Mouse (Mus musculus) hindbrain, postnatal 0 days (tissue): ENCODE data around the gene Gdap1l1. TPM values are rescaled to one million over a fixed set of nuclear protein-coding genes. Genes with fewer than 3 reads are reported as not detected.
A peak's percentile ranks its signal among the peaks of the same experiment; 100 is the strongest.
"Not testable (repeated sequence)": the region's sequence is repeated elsewhere in the genome, so short reads cannot be mapped to it uniquely, and the experiment has no call there.

Experiments used
- ATAC-seq: fragments of 200-750 bp; cut with Nextera tagmentation; 2 replicates; pipeline ENCODE4 v1.8.0; 2017; ENCODE audit warnings: mild to moderate bottlenecking, moderate TSS enrichment, moderate library complexity
- DNase-seq: peaks from one replicate; pipeline ENCODE4 v3.0.0-alpha.2; 2015; ENCODE audit warnings: low spot score
- H3K27ac ChIP-seq: fragments of 300-500 bp; sonication (generic); 2 replicates; pipeline ENCODE4 v1.5.1; 2014; ENCODE audit warnings: mild to moderate bottlenecking
- H3K27me3 ChIP-seq: fragments of 300-500 bp; sonication (generic); 2 replicates; pipeline ENCODE4 v1.6.1; 2014; ENCODE audit warnings: low read length, mixed read lengths; ENCODE audit not compliant: insufficient read depth
- H3K36me3 ChIP-seq: fragments of 300-500 bp; sonication (generic); 2 replicates; pipeline ENCODE4 v1.6.1; 2014; ENCODE audit warnings: low read length, mixed read lengths; ENCODE audit not compliant: insufficient read depth
- H3K4me1 ChIP-seq: fragments of 300-500 bp; sonication (generic); 2 replicates; pipeline ENCODE4 v1.6.1; 2014; ENCODE audit warnings: antibody characterized with exemption, low read length, mixed read lengths; ENCODE audit not compliant: insufficient read depth
- H3K4me2 ChIP-seq: fragments of 300-500 bp; sonication (generic); 2 replicates; pipeline ENCODE4 v1.6.1; 2014; ENCODE audit warnings: low read depth, mild to moderate bottlenecking, low read length, moderate library complexity, mixed read lengths
- H3K4me3 ChIP-seq: fragments of 300-500 bp; sonication (generic); 2 replicates; pipeline ENCODE4 v1.5.1; 2014; ENCODE audit warnings: low read length
- H3K9ac ChIP-seq: fragments of 300-500 bp; sonication (generic); replicated peaks from 2 replicates; pipeline ENCODE4 v1.6.1; 2014; ENCODE audit warnings: mild to moderate bottlenecking, low read length, moderate library complexity, mixed read lengths
- H3K9me3 ChIP-seq: fragments of 300-500 bp; sonication (generic); 2 replicates; pipeline ENCODE4 v1.6.1; 2016; ENCODE audit warnings: low read length, mixed read lengths
- CTCF ChIP-seq: IDR thresholded peaks from 2 replicates; pipeline ENCODE4 v1.5.1; 2016; ENCODE audit warnings: antibody characterized with exemption, control low read depth, low read depth
- WGBS: fragments of 180-500 bp; shearing (Covaris S2); extraction: QIAGEN DNeasy Blood & Tissue Kit; methylation state at CpG from one replicate; pipeline ENCODE4 v1.1.7; 2014; 5-methylcytosine and 5-hydroxymethylcytosine counted together
- polyA plus RNA-seq: library from polyadenylated mRNA; unstranded; fragments of >200 nt; fragmentation: Nextera tagmentation; extraction: Ambion mirVana; gene quantifications from 2 replicates; pipeline ENCODE4 v1.2.1, GENCODE M21; 2015
- total RNA-seq: library from RNA; depleted of rRNA; stranded (reverse); fragments of >200 nt; gene quantifications from 2 replicates; pipeline ENCODE4 v1.2.3, GENCODE M21; 2014

Gdap1l1 gene
- total and polyA plus RNA-seq, 2 experiments from 2014 or later: 123 to 149 TPM

DNA sequence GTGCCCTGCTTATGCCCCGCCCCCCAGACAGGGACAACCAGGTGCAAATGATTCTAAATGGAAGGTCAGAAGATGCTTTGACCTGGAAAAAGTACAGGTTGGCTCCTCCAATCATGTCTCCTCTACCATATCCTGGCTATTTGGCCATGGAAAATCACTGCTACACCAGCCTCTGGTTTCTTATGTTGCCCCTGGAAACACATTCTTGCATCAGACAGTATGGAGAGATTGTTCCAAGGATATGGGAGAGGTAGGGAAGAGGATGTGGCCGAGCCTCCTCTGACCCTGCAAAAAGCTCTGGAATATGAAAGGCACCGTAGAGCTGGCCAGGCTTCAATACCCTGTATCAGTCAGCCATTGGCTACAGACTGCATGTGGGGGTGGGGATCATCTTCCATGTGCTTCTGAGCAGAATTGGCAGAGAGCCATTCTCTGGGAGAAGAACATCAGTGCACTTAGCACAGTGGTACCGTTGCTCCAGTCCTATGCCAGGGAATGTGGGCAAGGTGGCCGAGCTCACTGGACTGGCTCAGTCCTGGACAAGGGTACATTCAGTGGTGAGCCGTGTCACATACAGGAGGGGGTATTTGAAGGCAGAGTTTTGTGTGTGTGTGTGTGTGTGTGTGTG, 12.5 kb downstream of the Gdap1l1 start:
- no peak overlapping the region; the same call in 1 of the 2 replicates for H3K27ac ChIP-seq
- H3K4me2 ChIP-seq: no peak overlapping the region
- no peak for TF ChIP-seq CTCF
- DNase-seq (peak; percentile 78), ATAC-seq (peak; percentile 62)
- H3K4me3 ChIP-seq: no peak overlapping the region
- H3K27me3 ChIP-seq: no peaks in the 10 kb centered on the region
- no peaks in the 10 kb centered on the region for H3K4me1 ChIP-seq
- WGBS: 54% methylated on average over 6 of the region's 6 CpGs
- H3K9ac ChIP-seq: no peak overlapping the region
- H3K9me3 ChIP-seq: no peaks in the 10 kb centered on the region
- H3K36me3 ChIP-seq: peaks cover 15% of the 10 kb centered on the region; the same call in 1 of the 2 replicates

DNA sequence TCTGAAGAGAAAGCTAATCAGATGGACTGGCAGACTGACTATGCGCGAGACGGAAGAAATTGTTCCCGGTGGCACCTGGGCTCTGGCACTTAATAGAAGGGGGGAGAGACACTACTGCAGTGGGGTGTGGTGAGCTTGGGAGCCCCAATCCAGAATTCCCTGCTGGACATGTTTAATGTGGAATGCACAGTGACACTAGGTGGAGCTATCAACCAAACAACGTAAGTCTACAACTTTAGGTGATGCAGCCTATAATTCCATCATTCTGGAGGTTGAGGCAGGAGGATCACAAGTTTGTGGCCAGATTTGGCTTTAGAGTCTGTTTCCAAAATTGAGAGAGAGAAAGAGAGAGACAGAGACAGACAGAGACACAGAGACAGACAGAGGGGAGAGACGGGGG, 14.5 kb downstream of the Gdap1l1 start:
- no peak overlapping the region for H3K9ac ChIP-seq
- no peaks in the 10 kb centered on the region for H3K4me1 ChIP-seq
- DNase-seq (peak; percentile 35), ATAC-seq (no peak)
- peak; percentile 52 for TF ChIP-seq CTCF
- no peaks in the 10 kb centered on the region for H3K27me3 ChIP-seq
- H3K27ac ChIP-seq: no peak overlapping the region
- no peaks in the 10 kb centered on the region for H3K9me3 ChIP-seq
- 90% methylated on average over 6 of the region's 6 CpGs for whole genome bisulfite sequencing
- H3K36me3 ChIP-seq: peaks cover 10% of the 10 kb centered on the region; the same call in 1 of the 2 replicates
- H3K4me3 ChIP-seq: no peak overlapping the region
- no peak overlapping the region for H3K4me2 ChIP-seq

DNA sequence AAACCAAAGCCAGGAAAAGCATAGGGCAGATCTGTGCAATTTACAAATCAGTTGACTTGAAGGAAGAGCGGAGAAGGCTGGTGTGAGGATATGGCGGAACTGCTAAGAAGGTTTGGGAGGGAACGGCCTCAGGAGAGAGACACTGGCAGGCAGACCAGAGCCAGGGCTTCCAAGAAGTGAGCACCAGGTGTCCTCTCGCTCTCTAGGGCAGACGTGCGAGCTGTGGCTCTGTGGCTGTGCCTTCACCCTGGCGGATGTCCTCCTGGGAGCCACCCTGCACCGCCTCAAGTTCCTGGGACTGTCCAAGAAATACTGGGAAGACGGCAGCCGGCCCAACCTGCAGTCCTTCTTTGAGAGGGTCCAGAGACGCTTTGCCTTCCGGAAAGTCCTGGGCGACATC, 15.1 kb downstream of the Gdap1l1 start:
- no peak overlapping the region for H3K4me3 ChIP-seq
- H3K9ac ChIP-seq: no peak overlapping the region
- H3K4me1 ChIP-seq: 0 out of 2 replicates have a peak, but pooled peaks cover 4% of the 10 kb centered on the region
- no peaks in the 10 kb centered on the region for H3K9me3 ChIP-seq
- no peak for TF ChIP-seq CTCF
- no peak overlapping the region for H3K4me2 ChIP-seq
- DNase-seq (no peak), ATAC-seq (no peak)
- H3K27me3 ChIP-seq: no peaks in the 10 kb centered on the region
- 90% methylated on average over 13 of the region's 13 CpGs for WGBS
- peaks cover 10% of the 10 kb centered on the region; the same call in 1 of the 2 replicates for H3K36me3 ChIP-seq
- H3K27ac ChIP-seq: no peak overlapping the region

DNA sequence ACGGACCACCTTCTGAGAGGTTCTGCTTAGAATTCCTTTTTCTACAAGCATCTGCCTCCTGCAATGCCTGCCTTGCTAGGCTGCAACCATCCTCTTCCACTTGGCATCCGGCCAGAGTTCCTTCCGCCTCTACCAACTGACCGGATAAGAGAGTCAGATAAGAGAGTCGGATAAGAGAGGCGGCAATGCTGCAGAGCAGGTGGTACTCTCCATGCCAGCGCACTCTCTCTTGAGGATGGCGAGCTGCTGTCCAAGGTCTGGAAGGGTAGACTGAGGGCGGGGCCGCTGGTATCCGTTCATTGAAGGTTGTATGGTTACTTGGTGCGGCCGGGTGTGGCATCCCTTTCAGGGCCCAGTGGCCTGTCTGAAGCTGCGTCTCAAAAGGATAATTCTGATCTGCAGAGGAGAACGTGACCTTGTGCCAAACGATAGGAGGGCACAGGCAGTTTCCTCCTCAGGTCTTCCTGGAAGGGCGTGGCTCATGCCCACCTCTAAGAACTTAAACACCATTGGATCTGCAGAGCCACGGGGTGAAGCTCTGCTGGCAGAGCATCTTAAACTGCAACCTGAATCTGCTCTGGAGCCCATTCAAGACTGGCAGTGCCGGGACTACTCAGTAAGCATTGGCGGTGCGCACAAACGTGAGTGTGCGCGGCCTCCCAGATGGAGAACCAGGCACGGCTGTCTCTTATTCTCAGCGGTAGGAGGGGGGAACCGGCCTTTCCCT, 20.4 kb downstream of the Gdap1l1 start:
- Histone ChIP-seq H3K4me2 (peak overlapping the region; percentile 33), H3K4me1 (0 out of 2 replicates have a peak, but pooled peaks cover 11% of the 10 kb centered on the region), H3K9me3 (no peaks in the 10 kb centered on the region), H3K36me3 (no peaks in the 10 kb centered on the region), H3K27ac (peak overlapping the region; percentile 56; the same call in 1 of the 2 replicates), H3K4me3 (no peak overlapping the region; the same call in 1 of the 2 replicates), H3K9ac (peak overlapping the region; percentile 33; the same call in 1 of the 2 replicates), H3K27me3 (no peaks in the 10 kb centered on the region)
- WGBS: 44% methylated on average over 27 of the region's 27 CpGs
- peak; percentile 42; the same call in 1 of the 2 replicates for ATAC-seq
- peak; percentile 30 for DNase-seq
- TF ChIP-seq CTCF: no peak

DNA sequence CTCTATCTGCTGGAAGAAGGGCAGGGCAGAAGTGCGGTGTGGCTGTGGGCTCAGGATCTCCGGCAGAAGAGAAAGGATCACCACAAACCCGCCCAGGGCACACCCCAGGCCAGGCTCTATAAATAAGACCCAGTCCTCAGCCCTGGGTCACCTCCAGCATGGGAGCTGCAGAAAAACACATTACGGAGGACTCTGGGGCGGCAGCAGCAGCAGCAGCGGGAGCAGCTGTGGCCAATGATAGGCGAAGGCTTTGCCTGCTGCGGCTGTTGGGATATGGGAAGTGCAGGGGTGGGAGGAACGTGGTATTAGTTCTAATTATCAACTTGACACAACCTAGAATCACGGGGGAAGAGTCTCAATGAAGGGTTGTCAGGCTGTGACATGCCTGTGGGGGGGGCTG, 21.1 kb downstream of the Gdap1l1 start:
- Histone ChIP-seq H3K27ac (peak overlapping the region; percentile 56; the same call in 1 of the 2 replicates), H3K4me1 (0 out of 2 replicates have a peak, but pooled peaks cover 11% of the 10 kb centered on the region), H3K4me2 (peak overlapping the region; percentile 33), H3K9ac (peak overlapping the region; percentile 33; the same call in 1 of the 2 replicates), H3K27me3 (no peaks in the 10 kb centered on the region), H3K4me3 (no peak overlapping the region; the same call in 1 of the 2 replicates), H3K9me3 (no peaks in the 10 kb centered on the region), H3K36me3 (no peaks in the 10 kb centered on the region)
- DNase-seq: peak; percentile 63
- WGBS: 31% methylated on average over 10 of the region's 10 CpGs
- ATAC-seq: peak; percentile 44
- no peak; the same call in 1 of the 2 replicates for TF ChIP-seq CTCF

DNA sequence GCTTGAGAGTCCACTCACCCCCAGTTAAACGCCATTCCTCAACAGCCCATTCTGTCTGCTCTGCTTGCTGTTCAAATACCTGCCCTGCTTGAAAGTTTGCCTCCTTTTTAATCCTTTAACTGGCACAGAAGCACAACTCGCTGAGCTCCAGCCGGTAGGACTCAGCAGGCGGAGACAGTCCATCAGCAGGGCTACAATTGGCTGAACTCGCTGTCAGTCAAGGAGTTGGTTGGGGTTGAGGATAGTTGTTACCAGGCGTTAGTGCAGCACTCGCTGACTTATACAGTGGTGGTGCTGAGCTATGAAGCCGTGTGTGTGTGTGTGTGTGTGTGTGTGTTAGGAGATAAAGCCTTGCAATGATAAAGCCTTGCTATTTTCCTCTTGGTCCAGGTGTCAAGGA, 22.3 kb downstream of the Gdap1l1 start:
- no peak overlapping the region for H3K4me2 ChIP-seq
- no peak for TF ChIP-seq CTCF
- H3K36me3 ChIP-seq: no peaks in the 10 kb centered on the region
- H3K27me3 ChIP-seq: no peaks in the 10 kb centered on the region
- H3K9me3 ChIP-seq: no peaks in the 10 kb centered on the region
- H3K4me1 ChIP-seq: 0 out of 2 replicates have a peak, but pooled peaks cover 11% of the 10 kb centered on the region
- WGBS: 90% methylated on average over 8 of the region's 8 CpGs
- H3K9ac ChIP-seq: no peak overlapping the region
- DNase-seq: no peak
- no peak overlapping the region for H3K4me3 ChIP-seq
- H3K27ac ChIP-seq: no peak overlapping the region
- no peak for ATAC-seq

DNA sequence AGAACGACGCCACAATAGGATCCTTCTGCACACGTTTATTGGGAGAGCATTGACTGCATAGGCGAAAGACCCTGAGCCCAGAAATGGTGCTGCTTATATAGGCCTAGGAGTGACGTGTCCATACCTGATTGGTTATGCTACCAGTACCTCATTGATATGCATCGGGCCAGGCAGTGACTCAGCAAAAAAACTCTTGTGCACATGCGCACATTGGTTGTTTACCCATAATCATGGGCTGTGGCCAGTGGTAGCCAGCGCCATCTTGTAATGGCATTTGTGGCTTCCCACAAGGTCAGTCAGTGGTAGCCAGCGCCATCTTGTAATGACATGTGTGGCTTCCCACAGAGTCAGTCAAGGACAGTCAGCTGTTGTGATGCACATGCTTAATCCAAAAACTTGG, 23.0 kb downstream of the Gdap1l1 start:
- not testable (repeated sequence) for ATAC-seq, H3K27ac ChIP-seq, H3K4me3 ChIP-seq, H3K4me2 ChIP-seq, DNase-seq, H3K9me3 ChIP-seq, H3K27me3 ChIP-seq, H3K36me3 ChIP-seq, H3K9ac ChIP-seq
- 94% methylated on average over 9 of the region's 9 CpGs for WGBS
- 0 out of 2 replicates have a peak, but pooled peaks cover 11% of the 10 kb centered on the region for H3K4me1 ChIP-seq
